10 mouse cellular contexts compared by ENCODE assay signal in genomic region chr10:37342675-37343074, GRCm38 (mm10).
A peak's percentile ranks its signal among the peaks of the same experiment; 100 is the strongest.
DNase-seq lines count a peak whose midpoint lies in the region; ATAC-seq and TF ChIP-seq lines count a peak whose summit lies in the region.
"Had no signal": no experiment of that assay in that cellular context is flagged by ENCODE, and none has a peak within 500 bp of the region (broad histone marks: within the 10 kb centered on the region; RNA-seq: fewer than 3 reads in every experiment).

No protein-coding gene starts in this region.

- ATAC-seq in lung, embryonic 16.5 days (ENCODE audit: low read depth) = peak; percentile 54
- no peak for ATAC-seq in liver, embryonic 11.5 days (replicated peaks; ENCODE audit: low FRiP score)
- ATAC-seq in inflammation-experienced regulatory T-cells, adult 6 months = no peak

- intact Hi-C loops in heart, adult 2 months (cut with DNase I) = no loop called here

- TF ChIP-seq CTCF in heart, adult 2 months (IDR thresholded peaks at IDR 0.05) = no peak
- TF ChIP-seq CTCF in lung, adult 2 months (IDR thresholded peaks at IDR 0.05; ENCODE audit: insufficient read depth, low read length) = no peak

- TF ChIP-seq POLR2A in heart, adult 2 months (IDR thresholded peaks at IDR 0.05; ENCODE audit: insufficient read depth, low read depth, low read length) = no peak
- TF ChIP-seq POLR2A in lung, adult 2 months (IDR thresholded peaks at IDR 0.05; ENCODE audit: borderline replicate concordance, extremely low read depth, low read depth, low read length) = no peak

- DNase-seq in heart, adult 11 months = peak; percentile 95
- no peak for DNase-seq in heart, adult 2 months
- no peak for DNase-seq in lung, adult 2 months
- DNase-seq in cerebellum, adult 18-20 months = peak; percentile 19 to 35
- no peak for DNase-seq in liver, embryonic 11.5 days (ENCODE audit: low spot score)
- DNase-seq: gastrocnemius, postnatal 36 days had no signal

- H3K9ac ChIP-seq in heart, adult 2 months (ENCODE audit: low read depth, low read length) = no peak overlapping the region
- H3K9ac ChIP-seq in lung, embryonic 16.5 days (ENCODE audit: low read length) = no peak overlapping the region
- H3K9ac ChIP-seq in liver, embryonic 11.5 days (ENCODE audit: low read depth, low read length) = no peak overlapping the region
- H3K9ac ChIP-seq: lung, embryonic 15.5 days had no signal

- H3K36me3 ChIP-seq in heart, adult 2 months (ENCODE audit: control insufficient read depth, insufficient read depth, low read length) = no peaks in the 10 kb centered on the region; the same call in 1 of the 2 replicates
- H3K36me3 ChIP-seq in lung, embryonic 16.5 days (ENCODE audit: control insufficient read depth, insufficient read depth, low read length) = no peaks in the 10 kb centered on the region
- H3K36me3 ChIP-seq in macrophage (ENCODE audit: inconsistent target) = no peaks in the 10 kb centered on the region
- H3K36me3 ChIP-seq in liver, embryonic 11.5 days (ENCODE audit: control insufficient read depth, insufficient read depth, low read length) = no peaks in the 10 kb centered on the region
- H3K36me3 ChIP-seq: lung, embryonic 15.5 days had no signal

- no peak overlapping the region for H3K4me3 ChIP-seq in heart, adult 2 months
- no peak overlapping the region for H3K4me3 ChIP-seq in lung, embryonic 16.5 days (ENCODE audit: low read length)
- H3K4me3 ChIP-seq in lung, adult 2 months (replicated peaks; ENCODE audit: extremely low read depth, low read depth, low read length) = no peak overlapping the region
- no peak overlapping the region for H3K4me3 ChIP-seq in macrophage (ENCODE audit: inconsistent target)
- no peak overlapping the region for H3K4me3 ChIP-seq in liver, embryonic 11.5 days (ENCODE audit: low read depth, low read length)
- H3K4me3 ChIP-seq: lung, embryonic 15.5 days had no signal

- H3K4me1 ChIP-seq in heart, adult 2 months (ENCODE audit: control insufficient read depth, insufficient read depth, low read length) = peaks cover 2% of the 10 kb centered on the region
- no peaks in the 10 kb centered on the region for H3K4me1 ChIP-seq in lung, embryonic 16.5 days (replicated peaks; ENCODE audit: control insufficient read depth, insufficient read depth, low read length)
- H3K4me1 ChIP-seq in lung, adult 2 months (ENCODE audit: control insufficient read depth, insufficient read depth, low read length) = no peaks in the 10 kb centered on the region; the same call in none of the 2 replicates
- H3K4me1 ChIP-seq in liver, embryonic 11.5 days (replicated peaks; ENCODE audit: control insufficient read depth, insufficient read depth, low read length) = no peaks in the 10 kb centered on the region
- H3K4me1 ChIP-seq: lung, embryonic 15.5 days had no signal

- no peak overlapping the region for H3K27ac ChIP-seq in heart, adult 2 months
- no peak overlapping the region for H3K27ac ChIP-seq in lung, embryonic 16.5 days (ENCODE audit: low read length)
- peak overlapping the region; percentile 69 for H3K27ac ChIP-seq in macrophage
- H3K27ac ChIP-seq in liver, embryonic 11.5 days (ENCODE audit: low read depth, low read length) = no peak overlapping the region
- H3K27ac ChIP-seq: lung, embryonic 15.5 days had no signal

- no peaks in the 10 kb centered on the region for H3K79me2 ChIP-seq in heart, adult 2 months (replicated peaks; ENCODE audit: control insufficient read depth, insufficient read depth, low read length)
- H3K79me2 ChIP-seq in macrophage (ENCODE audit: inconsistent target) = no peaks in the 10 kb centered on the region

- TF ChIP-seq EP300 in heart, adult 2 months (IDR thresholded peaks at IDR 0.05; ENCODE audit: insufficient read depth, low read depth, low read length) = no peak

- H3K4me2 ChIP-seq in lung, embryonic 16.5 days (ENCODE audit: low read depth, low read length) = no peak overlapping the region
- H3K4me2 ChIP-seq in liver, embryonic 11.5 days = no peak overlapping the region
- H3K4me2 ChIP-seq: lung, embryonic 15.5 days had no signal

- H3K9me3 ChIP-seq in lung, embryonic 16.5 days (ENCODE audit: control insufficient read depth, low read length) = no peaks in the 10 kb centered on the region
- no peaks in the 10 kb centered on the region for H3K9me3 ChIP-seq in liver, embryonic 11.5 days (ENCODE audit: control insufficient read depth, low read length)
- H3K9me3 ChIP-seq: lung, embryonic 15.5 days had no signal

- H3K27me3 ChIP-seq in heart, adult 2 months (ENCODE audit: control insufficient read depth, insufficient read depth, low read length) = no peaks in the 10 kb centered on the region
- H3K27me3 ChIP-seq in lung, embryonic 16.5 days (ENCODE audit: control insufficient read depth, insufficient read depth, low read depth, low read length) = no peaks in the 10 kb centered on the region
- no peaks in the 10 kb centered on the region for H3K27me3 ChIP-seq in liver, embryonic 11.5 days (replicated peaks; ENCODE audit: control insufficient read depth, insufficient read depth, low read length)
- H3K27me3 ChIP-seq: lung, embryonic 15.5 days had no signal

Comparison
In these comparisons a context has a peak if more than half of its experiments do, and no peak if none do; other contexts are left out.
1. DNase-seq: peak in heart, adult 11 months (single experiment) and cerebellum, adult 18-20 months (2 of 2); none in heart, adult 2 months (0 of 2), lung, adult 2 months (single experiment) and liver, embryonic 11.5 days (single experiment).